Mouse (Mus musculus) E14TG2a.4 (cell line): ENCODE results near the gene Tmc1.

ENCODE experiments used
- CTCF ChIP-seq: conservative IDR thresholded peaks from 2 replicates; pipeline ENCODE4 v1.5.1; 2014; ENCODE audit warnings: low read length
- NANOG ChIP-seq: IDR thresholded peaks from 2 replicates; pipeline ENCODE4 v1.6.1; 2014; ENCODE audit warnings: borderline replicate concordance, low read length, mixed read lengths
- POU5F1 ChIP-seq: IDR thresholded peaks from 2 replicates; pipeline ENCODE4 v1.6.1; 2014; ENCODE audit warnings: low read length, borderline replicate concordance

- TF ChIP-seq CTCF (no peak), POU5F1 (no peak), NANOG (no peak)
Measured at GRCm38 (mm10) chr19:20881205-20881604, 72.8 kb downstream of the Tmc1 start.
